Mouse (Mus musculus) liver, postnatal 0 days (tissue): ENCODE data around the gene Ppara.

Experiments
- CTCF ChIP-seq: sonication (generic); IDR thresholded peaks from 2 replicates; pipeline ENCODE4 v1.5.1; 2016; ENCODE audit warnings: antibody characterized with exemption, low read depth
- EP300 ChIP-seq: IDR thresholded peaks from 2 replicates; pipeline ENCODE4 v1.6.1; 2016; ENCODE audit warnings: antibody characterized with exemption, low read depth, mild to moderate bottlenecking

DNA sequence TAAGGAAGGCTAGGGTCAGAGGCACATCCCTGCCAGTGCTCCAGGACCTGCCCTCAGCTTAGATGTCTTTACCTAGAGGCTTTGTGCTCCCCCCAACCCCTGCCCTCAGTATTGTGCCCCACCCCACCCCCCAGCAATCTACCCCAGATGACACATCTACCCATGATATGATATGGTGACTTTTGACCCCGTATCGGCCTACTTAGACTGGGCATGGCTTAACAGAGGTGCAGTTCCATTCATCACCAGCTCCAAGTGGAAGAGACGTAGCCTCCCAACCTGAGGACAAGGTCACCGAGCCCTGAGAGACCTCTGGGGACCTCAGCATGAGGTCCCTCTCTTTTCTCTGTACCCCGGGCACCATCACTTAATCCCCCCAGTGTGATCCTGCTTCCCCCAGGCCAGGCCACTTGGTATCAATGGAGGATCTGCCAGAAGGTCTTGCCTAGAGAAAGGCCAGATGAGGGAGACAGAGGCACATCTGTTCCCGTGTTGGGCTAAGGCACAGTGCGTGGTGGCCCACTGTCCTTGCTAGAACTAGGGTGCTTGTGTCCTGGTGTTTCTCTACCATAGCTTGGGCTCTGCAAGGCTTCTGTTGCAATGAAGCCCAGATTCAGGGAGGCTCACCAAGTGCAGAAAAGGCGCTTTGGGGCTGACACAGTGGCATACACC lies 30.3 kb upstream of the Ppara start:
- TF ChIP-seq CTCF, result no peak
- TF ChIP-seq EP300, result no peak
